Mouse (Mus musculus): ENCODE data around the gene Kmt2d. TPM values are rescaled to one million over a fixed set of nuclear protein-coding genes. Genes with fewer than 3 reads are reported as not detected.
A peak's percentile ranks its signal among the peaks of the same experiment; 100 is the strongest.

Kmt2d gene
- polyA plus RNA-seq, 1 experiment from 2014 or later = 3.6 TPM

DNA sequence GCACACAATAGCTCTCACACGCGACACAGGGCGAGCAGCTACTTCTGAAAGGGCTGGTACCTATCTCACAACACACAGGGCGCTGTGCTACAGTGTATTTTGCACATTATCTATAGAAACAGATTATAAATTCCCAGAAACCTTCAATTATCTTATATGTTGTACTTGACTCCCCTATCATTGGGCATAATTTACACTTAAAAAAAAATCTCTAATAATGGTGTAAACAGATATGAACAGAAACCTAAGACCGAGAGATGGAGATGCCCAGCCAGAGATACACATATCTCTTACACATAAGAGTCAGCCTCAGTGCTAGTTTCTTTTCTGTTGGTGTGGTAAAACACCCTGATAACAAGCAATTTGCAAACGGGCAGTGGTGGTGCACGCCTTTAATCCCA is 43.4 kb downstream of the Kmt2d start:
- no peak overlapping the region; the same call in none of the 2 replicates for H3K9ac ChIP-seq (replicated peaks)
- no peak for DNase-seq
- H3K4me1 ChIP-seq (ENCODE audit: insufficient read depth) = peaks cover 36% of the 10 kb centered on the region
- 57% methylated on average over 7 of the region's 7 CpGs for WGBS (ENCODE audit: insufficient replicate concordance)
- H3K4me2 ChIP-seq (ENCODE audit: low read depth, low read length) = peak overlapping the region; percentile 54
- no peaks in the 10 kb centered on the region for H3K27me3 ChIP-seq (ENCODE audit: insufficient read depth, low read length)
- H3K27ac ChIP-seq (ENCODE audit: low read depth) = peak overlapping the region; percentile 46
- peak; percentile 95 for TF ChIP-seq EP300 (IDR thresholded peaks at IDR 0.05; ENCODE audit: low read depth)
- TF ChIP-seq CTCF (IDR thresholded peaks at IDR 0.05; ENCODE audit: low read depth) = no peak
- peaks cover 41% of the 10 kb centered on the region for H3K36me3 ChIP-seq (replicated peaks; ENCODE audit: insufficient read depth, low read length)
- peak; percentile 11; the same call in 1 of the 2 replicates for ATAC-seq
- no peak overlapping the region for H3K4me3 ChIP-seq (ENCODE audit: low read depth, low read length)
- H3K9me3 ChIP-seq (ENCODE audit: low read length) = no peaks in the 10 kb centered on the region

DNA sequence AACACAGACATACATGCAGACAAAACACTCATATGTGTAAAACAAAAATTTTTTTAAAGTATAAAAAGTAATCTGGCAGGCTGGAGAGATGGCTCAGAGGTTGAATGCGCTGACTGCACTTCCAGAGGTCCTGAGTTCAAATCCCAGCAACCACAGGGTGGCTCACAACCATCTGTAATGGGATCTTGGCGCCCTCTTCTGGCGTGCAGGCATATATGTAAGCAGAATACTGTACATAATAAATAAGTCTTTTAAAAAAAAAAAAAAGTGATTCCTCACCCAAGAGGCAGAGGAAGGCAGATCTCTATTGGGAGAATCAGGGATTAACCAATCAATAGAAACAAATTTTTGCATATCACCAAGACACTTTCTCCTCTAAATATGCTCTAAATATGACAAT is 47.6 kb downstream of the Kmt2d start:
- H3K9ac ChIP-seq (replicated peaks) = no peak overlapping the region
- no peak for ATAC-seq
- peaks cover 18% of the 10 kb centered on the region for H3K4me1 ChIP-seq (ENCODE audit: insufficient read depth)
- no peaks in the 10 kb centered on the region for H3K27me3 ChIP-seq (ENCODE audit: insufficient read depth, low read length)
- H3K4me2 ChIP-seq (ENCODE audit: low read depth, low read length) = no peak overlapping the region
- peak; percentile 46 for TF ChIP-seq CTCF (IDR thresholded peaks at IDR 0.05; ENCODE audit: low read depth)
- TF ChIP-seq EP300 (IDR thresholded peaks at IDR 0.05; ENCODE audit: low read depth) = no peak
- 80% methylated on average over 3 of the region's 3 CpGs for WGBS (ENCODE audit: insufficient replicate concordance)
- no peak overlapping the region for H3K27ac ChIP-seq (ENCODE audit: low read depth)
- peak; percentile 29 for DNase-seq
- H3K36me3 ChIP-seq (replicated peaks; ENCODE audit: insufficient read depth, low read length) = peaks cover 66% of the 10 kb centered on the region
- H3K4me3 ChIP-seq (ENCODE audit: low read depth, low read length) = no peak overlapping the region
- no peaks in the 10 kb centered on the region for H3K9me3 ChIP-seq (ENCODE audit: low read length)

DNA sequence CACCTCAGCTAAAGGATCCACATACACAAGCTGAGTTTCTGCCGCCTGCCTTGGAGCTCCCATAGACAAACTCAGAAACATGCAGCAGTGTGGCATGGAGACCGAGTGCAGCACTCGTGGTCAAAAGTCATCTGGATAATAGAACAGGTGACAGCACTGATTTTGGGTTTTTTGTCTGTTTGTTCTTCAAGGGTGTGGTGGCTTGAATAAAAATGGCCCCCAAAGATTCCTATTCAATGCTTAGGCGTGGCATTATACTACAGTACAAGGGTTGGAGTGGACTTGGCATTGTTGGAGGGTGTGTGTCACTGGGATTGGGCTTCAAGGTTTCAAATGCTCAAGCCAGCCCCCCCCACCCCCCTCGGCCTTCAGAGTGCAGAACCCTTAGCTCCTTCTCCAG is 48.9 kb downstream of the Kmt2d start:
- H3K27me3 ChIP-seq (ENCODE audit: insufficient read depth, low read length) = no peaks in the 10 kb centered on the region
- H3K9ac ChIP-seq (replicated peaks) = no peak overlapping the region
- peaks cover 6% of the 10 kb centered on the region; the same call in 1 of the 2 replicates for H3K4me1 ChIP-seq (ENCODE audit: insufficient read depth)
- no peak for TF ChIP-seq EP300 (IDR thresholded peaks at IDR 0.05; ENCODE audit: low read depth)
- TF ChIP-seq CTCF (IDR thresholded peaks at IDR 0.05; ENCODE audit: low read depth) = no peak
- H3K4me2 ChIP-seq (ENCODE audit: low read depth, low read length) = no peak overlapping the region
- 85% methylated on average over 5 of the region's 5 CpGs for WGBS (ENCODE audit: insufficient replicate concordance)
- no peak overlapping the region for H3K27ac ChIP-seq (ENCODE audit: low read depth)
- DNase-seq = no peak
- H3K4me3 ChIP-seq (ENCODE audit: low read depth, low read length) = no peak overlapping the region
- ATAC-seq = no peak
- H3K36me3 ChIP-seq (replicated peaks; ENCODE audit: insufficient read depth, low read length) = peaks cover 61% of the 10 kb centered on the region
- H3K9me3 ChIP-seq (ENCODE audit: low read length) = no peaks in the 10 kb centered on the region

- no peak overlapping the region for H3K4me2 ChIP-seq (ENCODE audit: low read depth, low read length)
- no peak overlapping the region for H3K27ac ChIP-seq (ENCODE audit: low read depth)
- ATAC-seq (peak; percentile 43; the same call in 1 of the 2 replicates), DNase-seq (peak; percentile 58)
- H3K4me3 ChIP-seq (ENCODE audit: low read depth, low read length) = no peak overlapping the region
- WGBS (ENCODE audit: insufficient replicate concordance) = 69% methylated on average over 10 of the region's 10 CpGs
- peaks cover under 1% of the 10 kb centered on the region; the same call in 1 of the 2 replicates for H3K4me1 ChIP-seq (ENCODE audit: insufficient read depth)
- H3K9ac ChIP-seq (replicated peaks) = no peak overlapping the region
- peaks cover 66% of the 10 kb centered on the region for H3K36me3 ChIP-seq (replicated peaks; ENCODE audit: insufficient read depth, low read length)
- no peaks in the 10 kb centered on the region for H3K27me3 ChIP-seq (ENCODE audit: insufficient read depth, low read length)
- TF ChIP-seq EP300 (IDR thresholded peaks at IDR 0.05; ENCODE audit: low read depth) = no peak
- TF ChIP-seq CTCF (IDR thresholded peaks at IDR 0.05; ENCODE audit: low read depth) = peak; percentile 75
- no peaks in the 10 kb centered on the region for H3K9me3 ChIP-seq (ENCODE audit: low read length)
Observed at GRCm38 (mm10) chr15:98821403-98821802, 49.6 kb downstream of the Kmt2d start.

DNA sequence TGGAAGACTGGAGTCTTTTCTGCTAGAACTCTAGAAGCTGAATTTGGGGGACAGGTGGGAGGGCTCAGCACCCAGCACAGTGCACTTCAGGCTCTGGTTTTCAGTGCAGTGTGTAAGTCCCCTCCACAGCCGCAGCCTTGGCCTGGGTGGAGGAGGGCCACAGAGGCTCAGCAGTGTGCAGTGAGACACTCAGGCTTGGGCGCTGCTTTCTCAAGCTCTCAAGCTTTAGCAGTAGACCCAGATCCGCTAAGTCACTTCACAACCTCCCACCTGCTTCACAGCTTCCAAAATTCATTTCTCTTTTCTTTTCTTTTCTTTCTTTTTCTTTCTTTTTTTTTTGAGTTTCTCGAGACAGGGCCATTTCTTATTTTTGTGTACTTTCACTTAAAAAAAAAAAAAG is 50.1 kb downstream of the Kmt2d start:
- DNase-seq (no peak), ATAC-seq (no peak)
- Histone ChIP-seq H3K27me3 (ENCODE audit: insufficient read depth, low read length) (no peaks in the 10 kb centered on the region), H3K9me3 (ENCODE audit: low read length) (no peaks in the 10 kb centered on the region), H3K36me3 (replicated peaks; ENCODE audit: insufficient read depth, low read length) (peaks cover 67% of the 10 kb centered on the region), H3K4me3 (ENCODE audit: low read depth, low read length) (no peak overlapping the region), H3K4me1 (ENCODE audit: insufficient read depth) (no peaks in the 10 kb centered on the region), H3K4me2 (ENCODE audit: low read depth, low read length) (no peak overlapping the region), H3K27ac (ENCODE audit: low read depth) (no peak overlapping the region), H3K9ac (replicated peaks) (no peak overlapping the region)
- TF ChIP-seq EP300 (IDR thresholded peaks at IDR 0.05; ENCODE audit: low read depth) (no peak), CTCF (IDR thresholded peaks at IDR 0.05; ENCODE audit: low read depth) (no peak)
- 90% methylated on average over 4 of the region's 4 CpGs for WGBS (ENCODE audit: insufficient replicate concordance)

DNA sequence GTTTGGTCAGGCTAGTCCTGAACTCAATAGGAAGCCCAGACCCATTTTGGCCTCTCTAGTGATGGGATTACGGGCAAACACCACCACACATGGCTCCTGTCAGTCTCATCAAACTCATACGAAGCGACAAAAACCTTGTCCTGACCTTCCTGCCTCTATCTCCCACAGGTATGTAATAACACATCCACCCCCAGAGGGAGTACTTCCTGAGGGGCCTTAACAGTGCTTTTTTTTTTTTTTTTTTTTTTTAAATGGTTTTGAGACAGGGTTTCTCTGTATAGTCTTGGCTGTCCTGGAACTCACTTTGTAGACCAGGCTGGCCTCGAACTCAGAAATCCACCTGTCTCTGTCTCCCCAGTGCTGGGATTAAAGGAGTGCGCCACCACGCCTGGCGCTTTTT is 52.8 kb downstream of the Kmt2d start:
- no peak overlapping the region for H3K27ac ChIP-seq (ENCODE audit: low read depth)
- TF ChIP-seq CTCF (IDR thresholded peaks at IDR 0.05; ENCODE audit: low read depth) (no peak), EP300 (IDR thresholded peaks at IDR 0.05; ENCODE audit: low read depth) (no peak)
- H3K9ac ChIP-seq (replicated peaks) = no peak overlapping the region
- 88% methylated on average over 7 of the region's 7 CpGs for WGBS (ENCODE audit: insufficient replicate concordance)
- H3K4me1 ChIP-seq (ENCODE audit: insufficient read depth) = no peaks in the 10 kb centered on the region
- no peaks in the 10 kb centered on the region for H3K9me3 ChIP-seq (ENCODE audit: low read length)
- no peak overlapping the region for H3K4me2 ChIP-seq (ENCODE audit: low read depth, low read length)
- H3K4me3 ChIP-seq (ENCODE audit: low read depth, low read length) = no peak overlapping the region
- peaks cover 66% of the 10 kb centered on the region for H3K36me3 ChIP-seq (replicated peaks; ENCODE audit: insufficient read depth, low read length)
- DNase-seq = no peak
- no peak for ATAC-seq
- H3K27me3 ChIP-seq (ENCODE audit: insufficient read depth, low read length) = no peaks in the 10 kb centered on the region
